Mouse (Mus musculus) frontal cortex, postnatal 36 days (tissue): ENCODE data around the gene Apoe.
A peak's percentile ranks its signal among the peaks of the same experiment; 100 is the strongest.

ENCODE experiments used
- DNase-seq, 2 experiments: peaks; one replicate each; pipeline ENCODE4 v3.0.0; 2022; ENCODE audit warnings: low spot score in 2 of 2

Apoe gene

DNA sequence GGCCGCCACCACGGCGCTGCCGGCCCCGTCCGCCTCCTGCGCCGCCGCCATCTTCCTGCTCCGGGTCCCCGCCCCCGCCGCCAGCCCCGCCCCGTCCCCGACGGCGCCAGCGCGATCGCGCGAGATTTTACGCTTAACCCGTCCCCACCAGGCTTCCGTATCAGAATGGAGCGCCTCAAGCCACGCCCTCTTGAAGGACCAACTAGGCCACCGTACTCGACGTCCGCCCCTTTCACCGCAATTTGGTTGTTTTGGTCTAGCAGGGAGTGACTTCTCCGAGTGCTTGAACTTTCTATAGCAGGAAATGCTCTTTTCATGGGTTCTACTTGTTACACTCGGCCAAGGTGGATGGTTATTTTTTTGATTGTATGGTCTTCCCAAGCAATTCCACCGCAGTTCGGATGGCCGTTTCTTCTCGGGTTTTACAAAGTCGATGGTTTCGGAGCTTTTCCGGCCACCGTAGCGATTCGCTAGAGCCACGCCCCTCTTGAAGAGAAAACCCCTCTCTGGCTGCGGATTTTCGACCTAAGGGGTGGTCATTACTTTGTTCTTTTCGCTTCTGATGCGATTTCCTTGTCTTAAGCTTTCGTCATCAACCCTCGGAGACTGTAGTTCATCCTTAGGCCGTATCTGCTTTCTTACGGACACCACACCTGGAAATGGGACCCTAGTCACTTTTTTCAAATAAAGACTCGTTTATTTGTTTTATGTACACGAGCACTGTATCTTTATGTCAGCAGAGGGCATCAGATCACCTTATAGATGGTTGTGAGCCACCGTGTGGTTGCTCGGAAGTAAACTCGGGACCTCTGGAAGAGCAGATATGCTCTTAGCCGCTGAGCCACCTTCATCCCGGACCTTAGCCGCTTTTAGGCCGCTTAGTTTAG is 33.8 kb downstream of the Apoe start, which contains the start of gene Clptm1:
Gene Clptm1, minus strand, starts transcription at position 79 of the 887 bp plus-strand sequence.
- peak; percentile 98 for DNase-seq

- DNase-seq = no peak
Measured at GRCm38 (mm10) chr7:19664455-19664954, 34.5 kb downstream of the Apoe start.

- DNase-seq = no peak
Measured at GRCm38 (mm10) chr7:19663940-19664339, 35.0 kb downstream of the Apoe start.

GRCm38 (mm10) chr7:19652614-19653013 is 46.4 kb downstream of the Apoe start:
- DNase-seq = no peak

DNA sequence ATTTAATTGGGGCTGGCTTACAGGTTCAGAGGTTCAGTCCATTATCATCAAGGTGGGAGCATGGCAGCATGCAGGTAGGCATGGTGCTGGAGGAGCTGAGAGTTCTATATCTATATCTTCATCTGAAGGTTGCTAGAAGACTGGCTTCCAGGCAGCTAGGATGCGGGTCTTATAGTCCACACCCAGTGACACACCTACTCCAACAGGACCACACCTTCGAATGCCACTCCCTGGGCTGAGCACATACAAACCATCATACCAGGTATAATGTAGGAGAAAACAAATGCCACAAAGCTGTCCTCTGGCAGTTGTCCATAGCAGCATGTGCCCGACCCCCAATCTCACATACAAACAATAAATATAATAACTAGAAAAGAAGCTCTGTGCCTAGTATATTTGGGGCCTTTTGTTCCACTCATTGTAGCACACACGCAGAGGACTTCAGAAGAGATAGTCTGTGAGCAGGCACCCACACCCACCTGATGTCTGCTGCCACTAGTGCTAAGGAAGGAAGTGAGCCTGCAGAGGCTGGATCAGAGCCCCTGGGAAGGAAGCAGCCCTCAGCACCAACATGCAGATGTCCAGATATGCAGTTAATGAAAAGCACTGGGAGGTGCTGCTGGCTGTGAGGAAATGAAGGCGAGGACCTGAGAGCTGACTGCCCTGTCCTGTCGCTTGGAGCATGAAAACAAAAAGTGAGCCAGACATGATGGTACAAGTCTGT is 47.8 kb downstream of the Apoe start:
- no peak for DNase-seq
